Mouse (Mus musculus): ENCODE data around the gene Endov.

Gene Endov

DNA sequence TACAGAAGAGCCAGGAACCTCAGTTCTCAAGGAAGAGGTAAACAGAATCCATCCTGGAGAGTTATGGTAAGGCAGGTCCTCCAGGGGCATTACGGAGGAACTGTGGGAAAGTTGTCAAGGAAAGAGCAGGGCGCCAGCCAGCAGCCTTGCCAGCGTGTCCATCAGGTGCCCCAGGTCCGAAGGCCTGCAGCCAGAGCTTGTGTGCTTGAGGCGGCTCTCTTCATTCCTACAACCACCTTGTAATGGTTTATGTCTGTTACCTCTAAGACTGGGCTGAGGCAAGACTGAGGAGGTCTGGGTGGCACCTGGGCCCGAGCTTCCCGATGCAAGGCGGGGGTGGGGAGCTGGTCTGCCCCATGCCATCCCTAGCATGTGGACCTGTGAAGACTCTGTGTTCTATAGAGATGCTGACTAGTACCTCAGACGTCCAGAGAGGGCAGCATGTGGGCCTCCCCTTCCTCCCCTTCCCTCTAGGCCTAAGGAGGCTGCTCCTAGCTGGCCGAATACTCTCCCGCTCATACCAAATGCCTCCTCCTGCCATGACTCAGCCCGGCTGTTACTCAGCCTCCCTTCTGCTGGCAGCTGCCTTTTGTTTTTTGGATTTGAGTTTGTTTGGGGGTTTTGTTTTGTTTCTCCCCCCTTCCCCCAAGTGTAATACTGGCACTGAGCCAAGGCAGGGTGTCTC is 25.7 kb downstream of the Endov start:
- DNase-seq (ENCODE audit: low read depth) = peak; percentile 58

DNA sequence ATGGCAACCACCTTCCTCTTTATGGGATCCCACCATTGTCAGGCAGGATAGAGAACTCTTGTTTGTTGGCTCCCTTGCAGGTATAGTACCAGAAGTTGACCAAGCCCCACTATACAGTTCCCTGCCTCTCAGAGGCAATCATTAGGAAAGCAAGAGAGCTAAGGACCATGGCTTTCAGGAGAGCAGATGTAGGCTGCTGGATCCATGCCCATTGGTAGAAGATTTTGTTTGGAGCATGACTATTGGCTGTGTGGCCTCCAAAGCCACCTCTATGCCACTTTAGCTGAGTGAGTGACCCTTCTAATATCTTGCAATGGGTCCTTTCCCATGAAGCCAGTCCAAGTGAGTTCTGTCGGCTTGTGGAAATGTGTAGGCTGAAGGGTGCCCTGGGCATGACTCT is 28.2 kb downstream of the Endov start:
- DNase-seq (ENCODE audit: low read depth) = no peak

DNA sequence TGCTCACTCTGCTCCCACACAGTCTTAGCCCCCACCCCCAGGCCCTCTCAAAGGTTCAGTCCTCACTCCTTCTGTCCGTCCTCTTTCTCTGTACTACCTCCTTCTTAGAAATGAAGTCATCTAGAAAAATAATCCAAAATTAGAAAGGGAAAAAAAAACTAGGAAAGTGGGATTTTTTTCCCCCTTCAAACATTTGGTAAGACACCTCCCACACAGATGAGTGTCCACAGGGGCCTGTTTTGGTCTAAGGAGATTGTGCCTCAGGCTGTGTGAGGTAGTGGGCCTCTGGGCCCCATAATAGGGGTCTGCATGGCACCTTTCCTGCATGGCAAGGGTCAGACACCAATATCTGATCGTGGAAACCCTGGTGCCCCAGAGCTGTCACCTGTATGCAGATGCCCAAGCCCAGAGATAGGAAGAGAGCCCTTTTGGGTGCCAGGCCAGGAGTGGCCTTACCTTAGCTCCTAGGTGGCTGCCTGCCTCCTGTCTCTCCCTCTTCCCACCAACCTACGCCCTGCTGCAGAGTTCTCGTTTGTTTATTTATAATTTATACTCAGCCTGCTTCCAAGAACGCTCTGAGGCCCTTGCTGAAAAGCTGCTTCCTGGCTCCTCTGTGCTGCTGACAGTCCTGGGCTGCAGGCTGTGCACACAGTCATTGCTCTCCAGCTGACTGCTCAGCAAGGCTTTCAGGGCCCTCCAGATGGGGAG is 29.0 kb downstream of the Endov start:
- no peak for DNase-seq (ENCODE audit: low read depth)

DNA sequence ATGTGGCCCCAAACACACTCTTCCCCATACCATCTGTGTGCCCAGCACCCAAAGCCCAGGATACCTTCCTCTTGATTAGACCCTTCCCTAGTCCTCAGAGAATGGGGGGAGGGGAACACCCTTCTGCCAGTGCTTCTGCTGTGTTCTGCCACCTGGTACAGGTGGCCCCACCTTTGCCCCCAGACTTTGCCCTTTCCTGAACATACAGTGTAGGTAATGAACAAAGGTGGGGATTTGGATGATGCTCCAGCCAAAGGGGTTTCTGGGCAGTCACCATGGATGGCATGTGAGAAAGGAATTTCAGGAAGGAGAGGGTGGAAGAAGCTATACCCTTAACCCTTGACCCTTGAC is 29.5 kb downstream of the Endov start:
- no peak for DNase-seq (ENCODE audit: low read depth)

DNA sequence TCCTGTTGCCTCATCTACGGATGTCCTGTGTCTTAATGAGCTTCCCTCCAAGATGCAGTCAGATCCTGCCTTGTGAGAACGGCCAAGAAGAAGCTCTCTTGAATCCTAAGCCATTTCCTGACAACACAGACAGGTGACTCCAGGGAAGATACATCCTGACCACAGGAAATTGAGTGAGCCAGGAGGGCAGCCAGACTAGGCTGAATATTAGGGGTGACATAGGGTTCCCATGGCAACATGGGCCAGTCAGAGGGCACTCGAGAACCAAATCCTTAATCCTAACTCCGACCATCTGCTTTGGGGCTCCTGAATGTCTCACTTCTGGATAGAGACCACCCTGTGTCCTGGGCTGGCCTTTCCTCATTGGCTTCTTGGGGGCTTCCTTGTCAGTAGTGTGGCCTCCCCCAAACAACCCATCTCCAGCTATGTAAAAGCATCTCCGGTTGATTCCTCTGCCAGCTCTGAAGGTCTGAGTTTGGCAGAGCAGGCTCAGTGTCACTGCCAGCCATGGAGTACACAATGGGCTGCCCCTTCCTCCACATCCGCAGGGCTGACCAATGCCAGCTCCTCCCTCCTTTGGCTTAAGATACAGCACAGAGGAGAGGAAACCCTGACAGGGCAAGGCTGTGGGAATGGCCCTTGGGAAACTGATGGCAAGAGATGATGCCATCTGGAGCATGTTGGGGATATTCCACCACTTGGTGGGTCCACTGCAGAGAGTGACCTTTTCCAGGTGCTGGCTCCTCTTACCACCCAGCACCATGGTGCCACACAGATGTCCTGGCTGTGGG is 31.0 kb downstream of the Endov start:
- no peak for DNase-seq (ENCODE audit: low read depth)

DNA sequence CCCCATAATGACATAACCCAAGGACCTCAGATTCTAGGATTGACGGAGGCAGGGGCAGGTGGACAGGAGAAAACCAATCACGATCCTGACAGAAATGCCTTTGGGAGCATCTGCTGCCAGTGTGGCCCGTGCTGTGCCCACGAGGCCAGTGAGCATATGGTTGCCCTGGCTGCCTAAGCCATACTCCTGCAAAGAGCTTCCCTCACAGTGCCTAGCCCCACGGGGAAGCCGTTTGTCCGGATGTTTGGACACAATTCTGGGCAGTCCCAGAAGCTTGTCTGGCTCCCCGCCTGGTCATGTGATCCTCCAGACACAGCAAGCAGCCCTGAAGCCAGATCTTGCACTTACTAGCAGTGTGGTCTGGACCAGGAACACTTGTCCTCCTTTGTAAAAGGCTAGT is 31.6 kb downstream of the Endov start:
- no peak for DNase-seq (ENCODE audit: low read depth)

DNA sequence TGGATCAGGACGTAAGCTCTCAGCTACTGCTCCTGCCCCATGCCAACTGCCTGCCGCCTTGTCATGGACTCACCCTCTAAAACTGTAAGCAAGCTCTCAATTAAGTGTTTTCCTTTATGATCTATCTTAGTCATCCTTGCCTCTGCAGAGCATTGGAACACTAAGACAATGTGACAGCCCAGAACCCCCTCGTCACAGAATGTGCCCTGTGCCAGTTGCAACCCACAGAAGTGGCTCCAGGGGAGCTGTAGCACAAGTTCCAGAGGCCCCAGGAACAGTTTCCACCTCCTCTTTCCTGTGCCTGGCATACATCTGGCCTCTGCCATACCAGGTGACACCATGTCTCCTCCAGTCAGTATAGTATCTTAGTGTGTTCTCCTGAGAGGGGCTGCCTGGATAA is 32.2 kb downstream of the Endov start:
- DNase-seq (ENCODE audit: low read depth) = no peak

DNA sequence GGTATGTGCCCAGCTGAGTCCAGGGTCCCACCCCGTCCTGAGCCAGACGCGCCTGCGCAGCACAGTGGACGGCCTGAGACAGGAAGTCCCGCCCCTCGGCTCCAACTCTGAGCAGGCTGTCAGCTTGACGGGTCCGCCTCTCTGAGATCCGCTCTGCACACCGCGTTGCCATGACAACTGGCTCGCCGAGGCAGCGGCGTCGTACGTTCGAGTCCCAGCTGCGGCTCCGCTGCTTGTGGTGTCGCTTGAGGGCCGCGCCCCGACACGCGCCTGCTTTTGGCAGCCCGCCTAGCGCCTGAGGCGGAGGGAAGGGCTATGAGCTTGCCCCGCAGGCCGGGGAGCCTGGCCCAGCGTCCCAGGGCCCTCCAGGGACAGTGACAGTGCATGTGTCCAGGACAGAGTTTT is 33.4 kb downstream of the Endov start:
- peak; percentile 53 for DNase-seq (ENCODE audit: low read depth)

DNA sequence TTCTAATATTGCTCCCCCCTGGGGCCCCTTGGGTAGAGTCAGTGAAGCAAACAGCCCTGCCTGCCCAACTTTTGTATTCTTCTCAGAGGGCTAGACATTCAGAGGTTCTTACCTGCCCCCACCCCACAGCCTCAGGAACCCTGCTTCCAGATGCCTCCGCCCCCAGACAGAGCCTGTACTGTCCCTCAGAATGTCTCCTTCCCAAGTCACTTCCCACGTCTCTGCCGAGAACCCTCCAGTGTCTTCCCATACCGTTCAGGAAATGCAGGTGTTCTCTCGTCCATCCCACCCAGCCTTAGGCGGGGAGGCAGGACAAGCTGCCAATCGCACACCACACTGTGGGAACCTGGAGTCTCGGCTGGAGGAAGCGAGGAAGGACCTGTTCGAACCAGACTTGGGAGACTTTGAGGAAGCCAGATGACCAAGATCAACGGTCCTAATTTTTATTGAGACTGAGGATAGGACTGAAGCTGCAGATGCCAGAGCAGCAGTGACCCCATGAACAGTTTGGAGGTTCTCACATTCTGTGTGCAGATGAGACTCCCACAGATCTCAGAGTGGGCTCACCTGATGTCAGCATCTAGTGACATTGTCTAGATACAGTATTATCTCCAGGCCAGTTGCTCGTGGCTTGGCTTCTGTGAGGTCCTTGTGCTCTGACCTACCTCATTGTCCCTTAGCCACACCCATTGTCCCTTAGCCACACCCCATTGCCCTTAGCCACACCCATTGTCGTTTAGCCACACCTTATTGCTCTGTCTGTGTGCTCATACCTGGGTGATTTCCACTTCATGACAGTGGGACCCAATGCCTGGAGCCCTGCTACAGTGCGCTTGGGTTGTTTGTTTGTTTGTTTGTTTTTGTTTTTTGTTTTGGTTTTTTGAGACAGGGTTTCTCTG is 35.2 kb downstream of the Endov start:
- DNase-seq (ENCODE audit: low read depth) = no peak

DNA sequence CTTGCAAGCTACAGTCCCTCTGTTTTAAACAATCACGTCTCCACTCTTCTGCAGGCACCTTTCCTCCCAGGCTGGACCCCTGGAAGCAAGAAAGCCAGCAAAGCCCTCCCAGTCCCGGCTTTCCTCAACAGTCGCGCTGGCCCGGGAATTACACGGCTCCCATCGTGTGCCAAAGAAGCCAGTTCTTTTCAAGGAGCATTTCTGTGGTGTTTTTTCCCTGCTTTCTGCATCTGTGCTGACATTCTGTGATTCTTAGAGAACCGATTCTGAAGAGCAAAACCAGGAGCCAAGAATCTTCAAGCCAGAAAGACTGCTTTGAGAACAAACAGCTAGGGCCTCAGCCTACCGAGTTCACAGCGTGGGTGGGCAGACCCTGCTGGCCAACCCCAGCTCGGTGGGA is 37.8 kb downstream of the Endov start:
- no peak for DNase-seq (ENCODE audit: low read depth)

DNA sequence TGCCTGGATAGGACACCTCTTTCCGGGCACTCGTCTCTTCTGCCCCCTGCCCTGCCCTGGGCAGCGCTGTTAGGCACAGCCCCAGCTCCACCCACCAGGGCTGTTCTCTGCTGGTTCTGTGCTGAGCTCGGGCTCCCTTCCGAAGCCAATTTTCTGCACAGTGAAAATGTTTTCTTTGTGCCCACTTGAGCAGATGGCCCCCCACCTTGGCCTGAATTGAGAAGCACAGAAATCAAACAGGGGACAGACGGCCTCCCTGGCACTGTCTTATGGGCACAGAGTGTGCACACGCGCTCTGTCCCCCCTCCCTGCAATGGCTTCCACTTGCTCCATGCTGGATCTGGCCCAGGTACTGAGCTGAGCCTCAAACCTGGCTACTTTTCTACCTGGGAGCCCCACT is 41.3 kb downstream of the Endov start:
- no peak for DNase-seq (ENCODE audit: low read depth)

DNA sequence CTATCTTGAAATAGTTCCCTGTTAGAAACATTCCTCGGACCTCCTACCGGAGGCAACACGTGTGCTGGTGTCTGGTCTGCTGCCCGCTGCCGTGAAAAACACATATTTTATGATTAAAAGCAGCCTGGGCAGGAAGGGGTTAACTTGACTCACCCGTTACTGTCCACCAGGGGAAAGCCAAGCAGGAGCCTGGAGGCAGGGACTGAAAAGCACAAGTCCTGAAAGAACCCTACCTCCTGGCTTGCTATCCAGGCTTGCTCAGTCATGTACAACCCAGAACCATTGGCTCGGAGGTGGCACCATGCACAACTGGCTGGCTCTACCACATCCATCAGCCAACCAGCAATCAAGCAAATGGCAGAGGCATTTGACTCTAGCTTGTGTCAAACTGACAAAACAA is 42.6 kb downstream of the Endov start:
- DNase-seq (ENCODE audit: low read depth) = no peak

DNA sequence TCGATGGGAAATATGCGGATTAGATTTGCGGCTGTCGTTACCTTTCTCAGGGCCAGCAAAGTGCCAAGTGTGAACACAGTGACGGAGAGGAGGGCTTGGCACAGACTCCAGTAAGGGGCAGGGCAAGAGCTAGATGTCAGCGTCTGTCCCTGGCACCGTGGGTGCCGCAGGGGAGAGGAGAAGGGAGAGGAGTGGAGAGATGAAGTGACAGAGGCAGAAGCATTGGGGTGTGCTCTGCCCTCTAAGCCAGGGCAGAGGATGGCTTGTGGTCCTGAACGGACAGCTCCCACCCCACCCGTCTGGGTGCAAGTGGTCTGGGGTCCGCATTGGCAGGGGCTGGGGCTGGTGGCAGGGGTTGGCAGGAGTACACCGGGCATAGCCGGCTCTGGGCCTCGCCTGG is 48.8 kb downstream of the Endov start:
- DNase-seq (ENCODE audit: low read depth) = no peak

DNA sequence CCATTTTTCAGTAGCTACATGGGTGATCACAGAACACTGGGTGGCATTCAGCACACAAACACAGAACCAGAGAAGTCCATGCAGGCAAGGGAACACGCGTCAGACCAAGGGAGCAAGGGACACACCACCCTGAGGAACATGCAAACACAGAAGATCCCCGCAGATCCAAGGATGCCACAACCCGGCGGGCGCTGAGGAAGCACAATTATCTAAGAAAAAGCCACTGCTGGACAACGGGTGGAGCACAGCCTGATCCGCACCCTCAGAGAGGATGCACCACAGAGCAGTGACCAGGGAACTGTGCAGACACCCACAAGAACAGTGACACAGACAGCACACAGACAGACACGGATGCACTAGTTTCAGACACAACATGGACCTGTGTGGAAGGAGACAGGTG is 49.4 kb downstream of the Endov start:
- no peak for DNase-seq (ENCODE audit: low read depth)

DNA sequence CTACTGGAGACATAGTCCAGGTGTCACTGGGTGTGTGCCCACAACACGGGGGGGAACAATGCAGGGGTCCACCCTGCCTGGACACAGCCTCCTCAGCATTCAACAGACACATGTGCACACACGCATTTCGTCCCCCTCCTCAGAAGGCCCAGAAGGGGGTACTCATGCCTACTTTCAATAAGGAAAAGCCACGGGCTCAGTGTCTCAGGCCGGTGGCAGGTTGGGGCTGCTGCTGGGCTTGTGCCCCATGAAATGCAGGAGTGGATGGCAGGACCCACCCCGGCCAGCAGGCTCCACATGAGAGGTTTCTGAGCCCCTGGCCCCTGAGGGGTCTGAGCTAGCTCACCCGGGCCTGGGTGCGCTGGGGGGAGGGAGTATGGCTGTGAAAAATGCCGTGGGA is 49.9 kb downstream of the Endov start:
- no peak for DNase-seq (ENCODE audit: low read depth)

DNA sequence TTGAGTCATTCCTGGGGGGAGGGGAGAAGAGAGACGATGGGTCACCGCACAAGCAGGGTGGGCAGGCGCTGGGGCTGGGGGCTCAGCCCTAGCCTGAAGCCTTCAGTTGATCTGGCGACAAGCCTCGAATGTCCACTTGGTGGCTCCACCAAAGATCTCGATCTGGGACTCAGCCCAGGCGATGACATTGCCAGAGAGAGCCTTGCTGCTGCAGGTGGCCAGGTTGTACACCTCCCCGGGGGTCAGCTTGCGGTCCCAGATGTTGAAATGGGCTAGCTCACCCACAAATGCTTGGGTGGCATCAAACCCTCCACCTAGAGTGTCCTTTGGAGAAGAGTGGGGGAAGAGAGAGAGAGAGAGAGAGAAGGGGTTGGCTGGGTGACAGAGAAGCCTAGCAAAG is 51.2 kb downstream of the Endov start:
- DNase-seq (ENCODE audit: low read depth) = no peak

DNA sequence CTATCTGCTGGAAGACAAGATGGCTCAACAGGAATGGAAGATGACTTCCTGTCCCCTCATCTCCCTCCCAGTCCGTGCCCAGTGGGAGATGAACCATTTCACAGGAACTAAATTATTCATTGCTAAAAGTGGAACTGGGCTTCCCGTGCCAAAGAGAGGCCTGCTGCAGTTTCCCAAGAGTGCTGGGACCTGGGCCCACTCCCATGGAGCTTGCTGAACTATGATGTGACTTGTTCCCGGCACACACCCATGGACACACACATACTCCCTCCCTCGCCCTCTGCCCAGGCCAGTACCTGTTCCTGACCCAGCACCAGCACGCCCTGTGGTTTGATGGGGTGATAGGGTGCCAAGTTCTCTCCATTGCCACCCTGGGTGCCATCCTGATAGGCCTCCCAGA is 51.7 kb downstream of the Endov start:
- no peak for DNase-seq (ENCODE audit: low read depth)

DNA sequence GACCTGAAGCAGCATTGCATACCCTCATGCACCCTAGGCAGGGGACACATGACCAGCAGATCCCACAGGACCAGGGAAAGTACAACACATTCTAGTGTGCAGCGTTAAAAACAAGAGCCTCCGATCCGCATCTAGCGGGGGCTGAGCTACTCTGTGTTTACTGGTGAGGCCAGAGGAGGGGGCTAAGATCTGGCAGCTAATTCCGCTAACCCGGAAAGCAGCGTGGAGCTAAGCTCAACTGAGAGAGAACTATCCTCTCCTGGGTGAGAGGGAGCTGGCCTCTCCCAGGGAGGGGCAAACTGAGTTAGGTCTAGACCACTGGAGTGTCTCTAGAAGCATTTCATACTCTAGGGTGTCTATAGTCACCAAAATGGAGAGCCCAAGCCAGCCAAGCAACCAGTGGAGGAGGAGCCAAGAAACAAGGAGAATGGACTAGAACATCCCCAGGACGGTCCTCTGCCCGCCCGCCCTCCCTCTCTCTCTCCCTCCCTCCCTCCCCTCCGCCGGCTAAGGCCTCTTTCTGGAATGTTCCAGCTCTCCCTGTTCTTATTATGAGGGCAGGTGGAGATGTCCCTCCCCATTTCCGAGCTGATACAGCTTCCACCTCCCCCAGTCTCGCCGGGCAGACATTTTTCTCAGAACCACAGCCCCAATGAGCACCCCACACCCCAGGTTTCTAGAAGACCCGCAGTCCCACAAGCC is 52.8 kb downstream of the Endov start:
- DNase-seq (ENCODE audit: low read depth) = no peak

DNA sequence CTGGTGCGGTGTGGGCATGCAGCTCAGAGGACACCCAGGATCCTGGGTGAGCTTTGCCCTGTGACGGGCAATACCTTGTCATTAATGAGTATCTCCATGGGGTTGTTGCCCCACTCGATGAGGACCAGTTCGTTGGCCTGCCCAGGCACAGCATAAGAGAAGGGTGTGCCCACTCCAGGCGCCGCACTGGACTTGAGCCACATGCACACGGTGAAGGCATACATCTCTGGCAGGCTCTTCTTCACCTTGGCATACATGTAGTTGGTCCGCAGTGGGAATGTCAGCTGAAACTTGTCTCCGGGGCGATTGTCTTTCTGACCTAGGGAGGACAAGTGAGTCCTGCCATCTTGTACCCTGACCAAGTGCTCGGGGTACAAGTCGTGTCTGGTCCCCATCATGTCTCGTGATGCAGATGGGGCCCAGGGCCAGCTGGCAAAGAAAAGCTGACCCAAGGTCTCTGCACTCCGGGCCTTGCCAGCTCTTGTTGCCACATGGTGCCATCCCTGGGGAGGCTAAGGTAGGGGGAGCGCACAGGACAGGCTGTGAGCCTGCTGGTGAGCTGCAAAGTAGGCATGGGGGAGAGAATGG is 53.5 kb downstream of the Endov start:
- no peak for DNase-seq (ENCODE audit: low read depth)

DNA sequence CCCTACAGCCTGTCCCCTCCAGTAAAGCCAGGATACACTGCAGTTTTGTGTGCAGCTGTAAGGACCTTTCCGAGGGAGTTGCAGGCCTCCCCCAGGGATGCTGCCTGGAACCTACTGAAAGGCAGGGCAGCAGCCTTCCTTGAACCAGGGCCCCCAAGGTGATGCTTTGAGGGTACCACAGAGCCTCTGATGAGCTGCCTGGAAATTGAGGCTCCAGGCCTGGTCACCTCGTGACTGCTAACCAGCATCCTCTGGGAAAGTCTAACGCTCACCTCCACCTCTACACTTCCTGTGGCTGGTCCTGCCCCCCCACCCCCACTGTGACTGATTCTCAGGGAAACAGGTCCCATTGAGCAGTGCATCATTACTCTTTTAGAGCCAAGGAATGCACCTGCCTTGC is 54.1 kb downstream of the Endov start:
- DNase-seq (ENCODE audit: low read depth) = no peak

DNA sequence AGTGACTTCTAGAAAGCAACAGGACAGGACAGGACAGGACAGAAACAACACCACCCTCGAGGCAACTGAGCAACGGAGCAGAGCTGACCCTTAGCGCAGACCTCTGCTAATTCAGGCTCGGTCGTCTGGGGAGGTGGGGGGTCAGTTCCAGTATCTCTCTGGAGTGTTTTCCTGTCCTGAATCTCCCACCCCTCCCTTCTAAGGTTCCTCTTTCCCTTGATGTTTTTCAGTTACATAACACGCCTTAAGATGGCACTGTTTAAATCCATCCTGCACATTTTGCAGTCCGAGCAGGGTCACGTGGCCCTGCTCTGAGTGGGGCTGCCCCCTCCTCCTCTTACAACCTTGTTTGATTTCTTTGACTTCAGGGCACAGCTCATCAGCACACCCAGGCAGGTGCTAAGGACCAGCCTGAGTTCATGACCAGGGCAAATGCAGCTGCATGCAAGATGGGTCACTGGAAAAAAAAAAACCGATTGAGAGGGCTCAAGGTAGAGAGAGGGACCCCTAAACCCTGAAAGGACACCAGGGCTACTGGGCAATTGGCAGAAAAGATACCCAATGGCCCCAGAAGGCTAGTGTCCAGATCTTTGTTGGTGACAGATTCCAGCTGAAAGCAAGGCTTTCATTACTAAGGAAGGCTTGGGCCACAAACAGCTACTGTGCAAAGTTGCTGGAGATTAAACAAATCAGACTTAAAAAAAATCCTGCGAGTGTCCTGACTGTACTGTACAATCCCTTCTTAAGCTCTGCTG is 54.8 kb downstream of the Endov start:
- no peak for DNase-seq (ENCODE audit: low read depth)
